Mouse (Mus musculus): ENCODE results near the gene Cnnm3. TPM values are rescaled to one million over a fixed set of nuclear protein-coding genes. Genes with fewer than 3 reads are reported as not detected.
A peak's percentile ranks its signal among the peaks of the same experiment; 100 is the strongest.

Gene Cnnm3
- polyA plus RNA-seq, 1 experiment from 2014 or later = 2.9 TPM

DNA sequence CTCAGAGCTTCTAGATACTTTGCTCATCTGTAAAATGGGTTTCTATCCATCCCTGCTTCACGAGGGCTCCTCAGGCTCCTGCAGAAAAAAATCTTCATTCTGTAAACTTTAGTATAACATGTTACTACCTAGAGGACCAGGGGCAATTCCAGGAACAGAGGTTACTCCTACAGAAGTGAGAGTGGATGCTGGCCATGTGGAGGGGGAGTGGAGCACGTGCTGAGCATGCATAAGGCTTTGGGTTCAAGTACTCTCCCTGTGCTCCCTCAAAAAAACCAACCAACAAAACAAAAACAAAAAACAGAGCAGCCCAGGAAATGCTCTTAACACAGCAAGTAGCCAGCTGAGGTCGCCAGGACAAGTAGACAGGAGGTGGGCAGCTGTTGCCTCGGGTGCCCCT, 52.0 kb downstream of the Cnnm3 start:
- WGBS = 72% methylated on average over 4 of the region's 4 CpGs
- H3K27ac ChIP-seq = no peak overlapping the region
- H3K9me3 ChIP-seq = no peaks in the 10 kb centered on the region
- peaks cover 35% of the 10 kb centered on the region for H3K4me1 ChIP-seq (replicated peaks)
- ATAC-seq = no peak
- no peaks in the 10 kb centered on the region for H3K36me3 ChIP-seq
- H3K27me3 ChIP-seq (replicated peaks) = no peaks in the 10 kb centered on the region
- no peak overlapping the region for H3K4me3 ChIP-seq (replicated peaks)
- H3K9ac ChIP-seq = no peak overlapping the region
- H3K4me2 ChIP-seq (replicated peaks) = no peak overlapping the region

DNA sequence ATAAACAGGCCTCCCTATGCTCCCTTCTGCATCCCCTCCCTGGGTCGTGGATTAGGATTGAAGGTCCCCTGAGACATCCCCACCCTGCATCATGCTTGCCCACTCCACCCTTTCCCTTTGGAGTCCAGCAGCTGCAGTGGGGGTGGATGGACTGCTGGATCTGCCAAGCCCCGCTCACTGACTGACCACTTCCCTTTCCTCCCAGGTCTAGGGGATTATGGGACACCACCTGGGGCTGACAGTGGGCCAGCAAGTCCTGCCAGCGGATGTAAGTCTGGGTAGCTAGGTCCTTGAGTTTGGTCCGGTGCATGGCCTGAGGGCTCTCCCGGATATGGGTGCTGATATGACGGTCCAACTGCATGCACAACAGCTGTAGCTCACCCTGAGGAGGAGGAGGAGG, 52.4 kb downstream of the Cnnm3 start:
- Histone ChIP-seq H3K4me3 (replicated peaks) (no peak overlapping the region), H3K27me3 (replicated peaks) (no peaks in the 10 kb centered on the region), H3K9me3 (no peaks in the 10 kb centered on the region), H3K9ac (no peak overlapping the region), H3K4me2 (replicated peaks) (no peak overlapping the region), H3K4me1 (replicated peaks) (peaks cover 34% of the 10 kb centered on the region), H3K27ac (no peak overlapping the region), H3K36me3 (no peaks in the 10 kb centered on the region)
- WGBS = 66% methylated on average over 6 of the region's 6 CpGs
- no peak for ATAC-seq

DNA sequence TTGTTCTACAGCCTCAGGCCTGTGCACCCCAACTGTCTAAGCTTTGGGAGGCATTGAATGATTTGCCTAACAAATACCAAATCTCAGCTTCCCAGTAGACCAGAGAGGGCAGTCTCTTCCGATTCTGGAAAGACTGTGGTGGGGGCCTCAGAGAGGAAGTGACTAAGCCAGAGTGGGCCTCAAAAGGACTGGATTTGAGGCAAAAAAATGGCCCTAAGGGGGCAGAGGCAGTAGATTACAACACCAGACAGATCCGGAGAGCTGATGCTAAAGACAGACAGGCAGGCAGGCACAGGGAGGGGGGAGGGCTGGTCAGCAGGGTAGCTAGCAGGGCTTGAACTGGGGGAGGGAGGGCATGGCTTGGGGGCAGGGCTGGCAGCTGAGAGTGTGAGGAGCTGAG, 54.8 kb downstream of the Cnnm3 start:
- H3K27me3 ChIP-seq (replicated peaks) = no peaks in the 10 kb centered on the region
- H3K9me3 ChIP-seq = no peaks in the 10 kb centered on the region
- ATAC-seq = no peak
- peaks cover 40% of the 10 kb centered on the region for H3K4me1 ChIP-seq (replicated peaks)
- no peak overlapping the region for H3K9ac ChIP-seq
- no peak overlapping the region for H3K4me3 ChIP-seq (replicated peaks)
- H3K36me3 ChIP-seq = no peaks in the 10 kb centered on the region
- no peak overlapping the region for H3K27ac ChIP-seq
- H3K4me2 ChIP-seq (replicated peaks) = no peak overlapping the region
- 41% methylated on average over 2 of the region's 2 CpGs for WGBS

DNA sequence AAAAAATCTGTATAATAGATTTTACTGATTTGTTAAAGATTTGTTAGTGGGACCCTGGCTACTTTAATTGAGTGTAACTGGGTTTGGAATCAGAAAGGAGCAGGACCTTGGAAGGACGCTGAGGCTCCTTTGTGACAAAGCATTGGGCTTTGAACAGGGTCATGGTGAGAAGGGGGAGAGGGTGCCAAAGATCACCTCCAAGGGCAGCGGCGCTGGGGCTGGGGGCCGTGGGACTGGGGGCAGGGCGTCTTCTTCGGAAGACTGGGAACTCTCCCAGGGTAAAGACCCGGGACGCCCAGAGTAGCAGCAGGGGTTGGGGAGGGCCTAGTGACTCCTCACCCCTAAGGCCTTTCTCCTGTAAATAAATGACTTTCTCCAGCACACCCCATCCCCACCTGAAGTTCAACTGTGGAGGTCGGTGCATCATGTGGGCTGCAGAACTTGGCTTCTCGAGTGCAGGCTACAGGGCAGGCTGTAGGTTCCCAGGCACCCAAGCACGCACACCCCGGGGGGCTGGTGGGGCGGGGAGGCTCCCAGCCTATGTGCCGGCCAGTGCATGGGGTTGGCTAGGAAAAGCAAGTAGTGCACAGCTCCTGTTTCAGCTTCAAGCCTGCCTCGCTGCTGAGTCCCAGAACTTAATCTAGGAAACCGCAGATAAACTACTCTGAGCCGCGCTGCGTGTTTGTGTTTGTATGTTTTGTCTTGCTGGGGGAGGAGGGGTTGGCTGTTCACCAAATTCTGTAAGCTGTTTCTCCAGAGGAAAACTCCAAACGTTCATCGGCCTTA, 56.3 kb downstream of the Cnnm3 start:
- 44% methylated on average over 21 of the region's 21 CpGs for WGBS
- peaks cover 41% of the 10 kb centered on the region for H3K4me1 ChIP-seq (replicated peaks)
- no peak overlapping the region for H3K4me3 ChIP-seq (replicated peaks)
- H3K27ac ChIP-seq = peak overlapping the region; percentile 71
- no peak overlapping the region for H3K9ac ChIP-seq
- H3K36me3 ChIP-seq = no peaks in the 10 kb centered on the region
- H3K4me2 ChIP-seq (replicated peaks) = no peak overlapping the region; the same call in 1 of the 2 replicates
- no peaks in the 10 kb centered on the region for H3K9me3 ChIP-seq
- no peak for ATAC-seq
- H3K27me3 ChIP-seq (replicated peaks) = no peaks in the 10 kb centered on the region

DNA sequence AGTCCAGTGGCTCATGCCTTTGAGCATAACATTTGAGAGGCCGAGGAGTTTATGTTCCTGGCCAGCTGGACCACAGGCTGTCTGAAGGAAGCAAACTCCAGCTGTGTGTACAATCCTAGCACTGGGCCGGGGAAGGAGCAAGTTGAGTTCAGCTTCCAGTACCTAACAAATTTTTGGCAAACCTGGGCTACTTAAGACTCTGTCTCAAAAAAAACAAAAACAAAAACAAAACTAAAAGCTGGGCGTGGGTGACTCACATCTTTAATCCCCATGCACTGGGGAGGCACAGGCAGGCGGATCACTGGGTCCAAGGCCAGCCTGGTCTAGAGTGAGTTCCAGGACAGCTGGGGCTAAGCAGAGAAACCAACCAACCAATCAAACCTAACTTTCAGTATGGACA, 57.1 kb downstream of the Cnnm3 start:
- Histone ChIP-seq H3K27me3 (replicated peaks) (no peaks in the 10 kb centered on the region), H3K36me3 (no peaks in the 10 kb centered on the region)
- 59% methylated on average over 4 of the region's 4 CpGs for WGBS

DNA sequence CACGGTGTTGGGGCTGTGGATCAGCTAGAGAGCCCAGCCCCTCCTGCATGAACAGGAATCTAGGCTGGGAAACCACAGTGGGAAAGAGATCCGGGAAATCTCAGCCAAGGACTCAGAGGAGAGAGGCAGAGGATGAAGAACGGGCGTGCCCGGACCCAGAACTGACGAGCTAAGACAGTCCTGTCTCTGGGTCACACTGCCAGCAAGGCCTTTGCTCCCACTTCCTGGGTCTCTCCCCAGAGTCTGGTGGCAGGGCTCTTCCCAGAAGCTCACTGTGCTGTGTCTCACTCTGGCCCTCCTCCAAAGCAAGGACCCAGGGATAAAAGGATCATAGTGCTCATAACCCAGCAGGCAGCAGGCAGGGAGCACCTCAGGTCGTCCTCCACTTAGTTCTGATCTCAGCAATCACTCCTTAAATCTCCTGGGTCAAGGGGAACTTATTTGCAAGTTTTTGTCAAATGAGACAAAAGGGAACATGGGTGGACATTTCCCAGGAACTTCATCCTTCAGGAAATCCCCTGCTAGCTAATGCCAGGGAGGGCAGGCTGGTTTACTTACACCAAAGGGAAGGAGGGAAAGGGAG, 58.1 kb downstream of the Cnnm3 start:
- Histone ChIP-seq H3K9ac (no peak overlapping the region), H3K4me2 (replicated peaks) (no peak overlapping the region)

More for the DNA sequence above, 57.1 kb downstream of the Cnnm3 start:
- Histone ChIP-seq H3K27ac (peak overlapping the region; percentile 71), H3K4me2 (replicated peaks) (no peak overlapping the region), H3K9me3 (no peaks in the 10 kb centered on the region; the same call in 1 of the 2 replicates), H3K4me3 (replicated peaks) (no peak overlapping the region), H3K4me1 (replicated peaks) (peaks cover 43% of the 10 kb centered on the region), H3K9ac (no peak overlapping the region)
- ATAC-seq = no peak

DNA sequence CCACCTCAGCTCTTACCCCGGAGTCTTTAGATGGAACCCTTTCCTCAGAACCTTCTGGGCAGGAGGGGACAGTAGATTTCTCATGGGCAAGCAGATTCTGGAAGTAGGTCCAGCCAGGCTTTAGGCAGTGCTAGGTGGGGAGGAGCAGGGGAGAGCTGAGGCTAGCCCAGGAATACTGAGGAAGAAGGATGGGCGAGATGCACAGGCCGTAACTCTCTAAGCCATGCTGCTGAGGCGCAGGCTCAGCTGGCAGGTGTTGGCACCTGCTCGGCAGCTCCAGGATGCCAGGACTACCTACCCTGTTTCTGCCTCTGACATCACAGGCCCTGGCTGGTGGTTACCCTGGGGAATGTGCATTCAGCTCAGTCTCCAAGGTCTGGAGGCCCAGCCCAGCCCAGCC, 58.7 kb downstream of the Cnnm3 start:
- no peak overlapping the region for H3K9ac ChIP-seq
- 89% methylated on average over 5 of the region's 5 CpGs for WGBS

More for the DNA sequence above, 58.1 kb downstream of the Cnnm3 start:
- Histone ChIP-seq H3K4me3 (replicated peaks) (no peak overlapping the region), H3K36me3 (no peaks in the 10 kb centered on the region), H3K4me1 (replicated peaks) (peaks cover 53% of the 10 kb centered on the region), H3K9me3 (no peaks in the 10 kb centered on the region; the same call in 1 of the 2 replicates), H3K27ac (peak overlapping the region; percentile 69), H3K27me3 (replicated peaks) (no peaks in the 10 kb centered on the region)
- ATAC-seq = no peak
- 52% methylated on average over 7 of the region's 7 CpGs for WGBS

DNA sequence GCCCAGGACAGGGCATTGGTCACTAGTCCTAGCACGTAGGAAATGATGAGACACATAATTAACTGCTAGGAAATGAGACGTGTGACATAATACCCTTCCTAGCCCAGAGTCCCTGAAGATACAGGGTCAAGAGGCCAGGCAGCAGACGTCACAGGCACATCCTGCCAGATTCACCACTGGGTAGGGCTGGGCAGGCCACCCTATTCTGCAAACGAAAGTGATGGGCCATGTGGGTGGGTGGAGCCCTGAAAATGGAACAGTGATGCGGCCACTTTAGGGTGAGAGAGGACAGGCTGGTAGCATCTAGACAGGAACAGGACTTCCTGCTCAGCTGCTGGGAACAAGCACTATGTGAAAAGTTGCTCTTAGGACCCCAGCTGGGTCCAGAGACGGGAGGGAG, 60.0 kb downstream of the Cnnm3 start:
- Histone ChIP-seq H3K4me3 (replicated peaks) (no peak overlapping the region), H3K4me2 (replicated peaks) (no peak overlapping the region), H3K4me1 (replicated peaks) (peaks cover 69% of the 10 kb centered on the region), H3K27ac (no peak overlapping the region), H3K27me3 (replicated peaks) (no peaks in the 10 kb centered on the region), H3K36me3 (no peaks in the 10 kb centered on the region), H3K9ac (no peak overlapping the region), H3K9me3 (no peaks in the 10 kb centered on the region; the same call in 1 of the 2 replicates)
- WGBS = 41% methylated on average over 6 of the region's 6 CpGs
- no peak for ATAC-seq

More for the DNA sequence above, 58.7 kb downstream of the Cnnm3 start:
- H3K36me3 ChIP-seq = no peaks in the 10 kb centered on the region
- ATAC-seq = peak; percentile 46
- peaks cover 56% of the 10 kb centered on the region for H3K4me1 ChIP-seq (replicated peaks)
- H3K9me3 ChIP-seq = no peaks in the 10 kb centered on the region; the same call in 1 of the 2 replicates
- H3K27ac ChIP-seq = no peak overlapping the region
- no peaks in the 10 kb centered on the region for H3K27me3 ChIP-seq (replicated peaks)
- no peak overlapping the region for H3K4me3 ChIP-seq (replicated peaks)
- H3K4me2 ChIP-seq (replicated peaks) = no peak overlapping the region

DNA sequence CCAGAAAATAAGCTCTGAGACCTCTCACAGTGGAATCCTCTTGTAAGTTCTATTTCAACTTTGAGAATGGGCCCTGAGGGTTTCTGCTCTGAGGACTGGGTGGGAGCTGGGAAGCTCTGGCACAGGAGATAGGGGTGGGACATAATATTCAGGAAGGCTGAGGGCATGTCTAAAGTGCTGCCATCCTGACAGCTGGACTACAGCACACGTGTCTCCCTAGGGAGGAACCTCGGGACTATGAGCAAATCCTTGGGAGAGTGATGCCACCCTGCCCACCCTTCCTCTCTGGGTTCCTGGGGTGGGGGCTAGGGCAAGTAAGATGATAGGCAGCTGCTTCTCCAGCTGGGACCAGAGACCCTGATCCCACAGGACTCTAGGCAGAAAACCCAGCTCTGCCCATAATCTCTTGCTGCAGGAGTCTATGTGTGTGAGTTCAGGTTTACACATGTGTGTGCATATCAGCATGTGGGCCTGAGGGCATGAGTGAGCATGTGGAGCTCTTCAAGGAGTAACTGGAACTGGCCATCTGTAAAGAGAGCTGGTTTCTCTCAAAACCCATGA, 60.6 kb downstream of the Cnnm3 start:
- H3K4me3 ChIP-seq (replicated peaks) = no peak overlapping the region
- ATAC-seq = no peak
- 0 out of 2 replicates have a peak overlapping the region, but pooled peaks have one; percentile 5 for H3K27ac ChIP-seq
- WGBS = 57% methylated on average over 2 of the region's 2 CpGs
- no peak overlapping the region for H3K4me2 ChIP-seq (replicated peaks)
- H3K9me3 ChIP-seq = no peaks in the 10 kb centered on the region; the same call in 1 of the 2 replicates
- H3K36me3 ChIP-seq = no peaks in the 10 kb centered on the region
- peaks cover 75% of the 10 kb centered on the region for H3K4me1 ChIP-seq (replicated peaks)
- no peaks in the 10 kb centered on the region for H3K27me3 ChIP-seq (replicated peaks)
- H3K9ac ChIP-seq = no peak overlapping the region

DNA sequence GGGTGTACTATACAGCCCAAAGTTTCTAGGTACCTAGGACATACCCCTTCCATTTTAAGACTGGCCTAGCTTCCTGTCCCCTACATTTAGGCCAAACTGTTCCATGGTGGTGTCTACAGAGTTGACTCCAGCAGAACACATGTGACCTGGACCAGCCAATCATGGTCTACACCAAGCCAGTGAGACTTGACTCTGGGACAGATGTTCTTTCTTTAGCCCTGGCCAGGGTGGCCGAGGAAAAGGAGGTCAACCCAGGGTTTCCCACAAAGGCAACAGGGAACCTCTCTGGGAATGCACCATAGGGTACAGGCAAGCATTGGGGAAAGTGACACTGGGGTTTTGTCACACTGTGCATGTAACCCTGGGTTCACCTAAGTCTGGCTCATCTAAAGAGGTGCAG, 61.0 kb downstream of the Cnnm3 start:
- no peak overlapping the region for H3K4me2 ChIP-seq (replicated peaks)
- WGBS = 78% methylated on average over 1 of the region's 1 CpGs
- H3K36me3 ChIP-seq = no peaks in the 10 kb centered on the region
- no peaks in the 10 kb centered on the region; the same call in 1 of the 2 replicates for H3K9me3 ChIP-seq
- H3K27ac ChIP-seq = 0 out of 2 replicates have a peak overlapping the region, but pooled peaks have one; percentile 5
- no peak for ATAC-seq
- H3K4me3 ChIP-seq (replicated peaks) = no peak overlapping the region
- peaks cover 76% of the 10 kb centered on the region for H3K4me1 ChIP-seq (replicated peaks)
- H3K9ac ChIP-seq = no peak overlapping the region
- no peaks in the 10 kb centered on the region for H3K27me3 ChIP-seq (replicated peaks)

DNA sequence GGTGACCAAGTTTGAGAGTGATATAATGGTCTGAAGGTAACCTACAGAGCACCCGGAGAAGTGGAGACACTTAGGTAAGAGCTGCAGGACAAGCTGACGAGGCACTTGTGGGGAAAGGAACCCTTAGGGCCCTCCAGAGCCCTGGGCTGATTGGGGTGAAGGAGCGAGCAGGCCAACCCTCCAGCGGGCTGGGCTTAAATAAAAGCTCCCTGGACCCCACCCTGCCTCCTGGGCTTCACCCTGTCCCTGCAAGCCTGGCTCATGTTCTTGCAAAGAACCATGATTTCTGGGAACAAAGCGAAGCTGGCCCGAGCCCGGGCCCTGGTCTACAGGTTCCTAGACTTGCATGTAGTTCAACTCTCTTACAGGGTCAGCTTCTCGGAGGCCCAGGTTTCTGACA, 61.9 kb downstream of the Cnnm3 start:
- H3K9me3 ChIP-seq = no peaks in the 10 kb centered on the region; the same call in 1 of the 2 replicates
- H3K4me2 ChIP-seq (replicated peaks) = no peak overlapping the region
- ATAC-seq = no peak
- no peaks in the 10 kb centered on the region for H3K36me3 ChIP-seq
- no peak overlapping the region for H3K9ac ChIP-seq
- 69% methylated on average over 8 of the region's 8 CpGs for WGBS
- H3K27me3 ChIP-seq (replicated peaks) = no peaks in the 10 kb centered on the region
- peaks cover 72% of the 10 kb centered on the region for H3K4me1 ChIP-seq (replicated peaks)
- no peak overlapping the region for H3K4me3 ChIP-seq (replicated peaks)
- 0 out of 2 replicates have a peak overlapping the region, but pooled peaks have one; percentile 46 for H3K27ac ChIP-seq

DNA sequence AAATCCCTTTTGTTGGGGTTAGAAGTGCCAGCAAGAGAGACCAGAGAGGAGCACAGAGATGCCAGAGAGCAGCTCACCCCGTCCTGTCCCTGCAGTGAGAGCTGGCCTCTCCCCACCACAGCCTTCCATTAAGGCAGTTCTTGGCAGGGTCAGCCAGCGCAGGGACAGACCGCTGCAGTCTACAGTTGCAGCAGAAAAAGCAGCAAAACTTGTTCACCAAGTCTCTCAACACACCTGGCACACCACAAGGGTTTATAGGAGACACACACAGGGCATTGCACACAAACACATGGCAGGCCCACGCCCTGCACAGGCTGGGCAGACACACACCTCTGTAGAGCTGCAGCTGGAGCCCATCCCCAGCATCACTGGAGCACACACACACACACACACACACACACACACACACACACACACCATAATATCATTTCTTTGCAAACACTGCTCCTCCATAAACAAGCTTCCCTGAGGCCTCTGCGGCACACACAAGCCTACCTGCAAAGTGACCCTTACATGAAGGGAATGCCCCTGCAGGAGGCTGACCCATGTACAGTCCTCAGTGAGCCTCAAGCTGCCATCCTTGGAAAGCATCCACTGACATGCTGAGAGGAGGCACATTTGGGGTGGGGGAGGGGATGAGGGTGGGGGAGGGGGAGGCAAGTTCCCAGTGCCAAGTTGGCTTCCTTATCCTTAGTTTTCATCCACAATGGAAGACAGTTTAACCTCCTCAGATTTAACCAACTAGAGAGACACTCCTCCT, 62.7 kb downstream of the Cnnm3 start:
- no peaks in the 10 kb centered on the region for H3K27me3 ChIP-seq (replicated peaks)
- no peaks in the 10 kb centered on the region; the same call in 1 of the 2 replicates for H3K9me3 ChIP-seq
- H3K4me3 ChIP-seq (replicated peaks) = no peak overlapping the region
- ATAC-seq = 0 out of 2 replicates have a peak, but pooled peaks have one; percentile 6
- peak overlapping the region; percentile 46; the same call in 1 of the 2 replicates for H3K27ac ChIP-seq
- H3K4me2 ChIP-seq (replicated peaks) = no peak overlapping the region
- 71% methylated on average over 5 of the region's 5 CpGs for WGBS
- no peaks in the 10 kb centered on the region for H3K36me3 ChIP-seq
- no peak overlapping the region; the same call in 1 of the 2 replicates for H3K9ac ChIP-seq
- peaks cover 66% of the 10 kb centered on the region for H3K4me1 ChIP-seq (replicated peaks)
